Mouse (Mus musculus) liver, postnatal 0 days (tissue): Measurements from ENCODE around the gene Ttc29. TPM values are rescaled to one million over a fixed set of nuclear protein-coding genes. Genes with fewer than 3 reads are reported as not detected.

Experiments used
- ATAC-seq: fragments of 200-750 bp; cut with Nextera tagmentation; 2 replicates; pipeline ENCODE4 v1.8.0; 2017; ENCODE audit warnings: mild to moderate bottlenecking, moderate library complexity
- DNase-seq: peaks from one replicate; pipeline ENCODE4 v3.0.0-alpha.2; 2016
- H3K27ac ChIP-seq: fragments of 300-500 bp; sonication (generic); 2 replicates; pipeline ENCODE4 v1.5.1; 2014; ENCODE audit warnings: antibody characterized with exemption, moderate library complexity, mild to moderate bottlenecking, low read depth
- H3K27me3 ChIP-seq: fragments of 300-500 bp; sonication (generic); 2 replicates; pipeline ENCODE4 v1.6.1; 2014; ENCODE audit warnings: low read length, control low read depth, mixed read lengths; ENCODE audit not compliant: insufficient read depth
- H3K36me3 ChIP-seq: fragments of 300-500 bp; sonication (generic); replicated peaks from 2 replicates; pipeline ENCODE4 v1.6.1; 2014; ENCODE audit warnings: mild to moderate bottlenecking, control low read depth, low read length, moderate library complexity, mixed read lengths; ENCODE audit not compliant: insufficient read depth
- H3K4me1 ChIP-seq: fragments of 300-500 bp; sonication (generic); 2 replicates; pipeline ENCODE4 v1.6.1; 2014; ENCODE audit warnings: antibody characterized with exemption, mild to moderate bottlenecking, control low read depth; ENCODE audit not compliant: insufficient read depth
- H3K4me2 ChIP-seq: fragments of 300-500 bp; sonication (generic); 2 replicates; pipeline ENCODE4 v1.6.1; 2014; ENCODE audit warnings: low read depth, mild to moderate bottlenecking, low read length, moderate library complexity, mixed read lengths
- H3K4me3 ChIP-seq: fragments of 300-500 bp; sonication (generic); 2 replicates; pipeline ENCODE4 v1.5.1; 2014; ENCODE audit warnings: low read depth, low read length
- H3K9ac ChIP-seq: fragments of 300-500 bp; sonication (generic); replicated peaks from 2 replicates; pipeline ENCODE4 v1.6.1; 2014; ENCODE audit warnings: mild to moderate bottlenecking, moderate library complexity
- H3K9me3 ChIP-seq: fragments of 300-500 bp; sonication (generic); 2 replicates; pipeline ENCODE4 v1.6.1; 2016; ENCODE audit warnings: mild to moderate bottlenecking, control low read depth, low read length, mixed read lengths
- CTCF ChIP-seq: sonication (generic); IDR thresholded peaks from 2 replicates; pipeline ENCODE4 v1.5.1; 2016; ENCODE audit warnings: antibody characterized with exemption, low read depth
- EP300 ChIP-seq: IDR thresholded peaks from 2 replicates; pipeline ENCODE4 v1.6.1; 2016; ENCODE audit warnings: antibody characterized with exemption, low read depth, mild to moderate bottlenecking
- WGBS: fragments of 180-500 bp; shearing (Covaris S2); extraction: QIAGEN DNeasy Blood & Tissue Kit; methylation state at CpG from one replicate; pipeline ENCODE4 v1.1.7; 2014; ENCODE audit not compliant: insufficient replicate concordance; 5-methylcytosine and 5-hydroxymethylcytosine counted together
- polyA plus RNA-seq: library from polyadenylated mRNA; unstranded; fragments of >200 nt; fragmentation: Nextera tagmentation; extraction: Ambion mirVana; gene quantifications from 2 replicates; pipeline ENCODE4 v1.2.1, GENCODE M21; 2015

Gene Ttc29
- polyA plus RNA-seq, 1 experiment from 2014 or later: not detected

GRCm38 (mm10) chr8:78437140-78438045 is 224.3 kb downstream of the Ttc29 start:
- Histone ChIP-seq H3K9me3 (no peaks in the 10 kb centered on the region), H3K4me2 (no peak overlapping the region), H3K27ac (no peak overlapping the region), H3K4me1 (no peaks in the 10 kb centered on the region), H3K9ac (no peak overlapping the region), H3K27me3 (peaks cover 69% of the 10 kb centered on the region), H3K36me3 (no peaks in the 10 kb centered on the region), H3K4me3 (no peak overlapping the region)
- no peak for ATAC-seq
- DNase-seq: no peak
- 8% methylated on average over 32 of the region's 32 CpGs for WGBS
- no peak for TF ChIP-seq CTCF
- no peak for TF ChIP-seq EP300

GRCm38 (mm10) chr8:78438121-78438520 is 225.0 kb downstream of the Ttc29 start:
- Histone ChIP-seq H3K4me3 (no peak overlapping the region), H3K27ac (no peak overlapping the region), H3K9ac (no peak overlapping the region), H3K9me3 (no peaks in the 10 kb centered on the region), H3K4me2 (no peak overlapping the region), H3K4me1 (no peaks in the 10 kb centered on the region), H3K36me3 (no peaks in the 10 kb centered on the region), H3K27me3 (peaks cover 65% of the 10 kb centered on the region)
- ATAC-seq (no peak), DNase-seq (peak; percentile 45)
- WGBS: 2% methylated on average over 15 of the region's 18 CpGs
- TF ChIP-seq EP300 (no peak), CTCF (no peak)

- ATAC-seq (no peak), DNase-seq (no peak)
- no peak for TF ChIP-seq CTCF
- 71% methylated on average over 1 of the region's 1 CpGs for WGBS
- H3K36me3 ChIP-seq: no peaks in the 10 kb centered on the region
- H3K27me3 ChIP-seq: peaks cover 22% of the 10 kb centered on the region
- no peak overlapping the region for H3K27ac ChIP-seq
- H3K9me3 ChIP-seq: no peaks in the 10 kb centered on the region
- no peak overlapping the region for H3K9ac ChIP-seq
- H3K4me2 ChIP-seq: no peak overlapping the region
- no peaks in the 10 kb centered on the region for H3K4me1 ChIP-seq
- no peak overlapping the region for H3K4me3 ChIP-seq
Observed at GRCm38 (mm10) chr8:78442781-78443180, 229.7 kb downstream of the Ttc29 start.

Other genes with a start within 250 kb of the Ttc29 start
- gene Pou4f2, start 223.3 kb downstream of the Ttc29 start, polyA plus RNA-seq: not detected in 2 replicates